Mouse (Mus musculus) midbrain, embryonic 13.5 days (tissue): ENCODE data around the gene Sult2b1. TPM values are rescaled to one million over a fixed set of nuclear protein-coding genes. Genes with fewer than 3 reads are reported as not detected.

Experiments used
- ATAC-seq: fragments of 200-750 bp; cut with Nextera tagmentation; 2 replicates; pipeline ENCODE4 v1.8.0; 2017; ENCODE audit warnings: mild to moderate bottlenecking, moderate TSS enrichment, moderate library complexity
- H3K27ac ChIP-seq: fragments of 300-500 bp; sonication (generic); 2 replicates; pipeline ENCODE4 v1.5.1; 2015; ENCODE audit warnings: inconsistent platforms, mild to moderate bottlenecking, moderate library complexity
- H3K27me3 ChIP-seq: fragments of 300-500 bp; sonication (generic); 2 replicates; pipeline ENCODE4 v1.6.1; 2015; ENCODE audit warnings: mild to moderate bottlenecking, inconsistent platforms
- H3K36me3 ChIP-seq: fragments of 300-500 bp; sonication (generic); 2 replicates; pipeline ENCODE4 v1.6.1; 2015; ENCODE audit warnings: mild to moderate bottlenecking, inconsistent platforms
- H3K4me1 ChIP-seq: fragments of 300-500 bp; sonication (generic); replicated peaks from 2 replicates; pipeline ENCODE4 v1.6.1; 2015; ENCODE audit warnings: inconsistent platforms
- H3K4me2 ChIP-seq: fragments of 300-500 bp; sonication (generic); replicated peaks from 2 replicates; pipeline ENCODE4 v1.6.1; 2015; ENCODE audit warnings: moderate library complexity, mild to moderate bottlenecking, inconsistent platforms
- H3K4me3 ChIP-seq: fragments of 300-500 bp; sonication (generic); replicated peaks from 2 replicates; pipeline ENCODE4 v1.5.1; 2015; ENCODE audit warnings: mild to moderate bottlenecking, inconsistent platforms
- H3K9ac ChIP-seq: fragments of 300-500 bp; sonication (generic); replicated peaks from 2 replicates; pipeline ENCODE4 v1.6.1; 2015; ENCODE audit warnings: mild to moderate bottlenecking, inconsistent platforms
- H3K9me3 ChIP-seq: fragments of 300-500 bp; sonication (generic); 2 replicates; pipeline ENCODE4 v1.6.1; 2016; ENCODE audit warnings: mild to moderate bottlenecking, inconsistent platforms
- WGBS: fragments of 180-500 bp; shearing (Covaris S2); methylation state at CpG from one replicate; pipeline ENCODE4 v1.1.7; 2015; 5-methylcytosine and 5-hydroxymethylcytosine counted together
- polyA plus RNA-seq: library from polyadenylated mRNA; unstranded; fragments of >200 nt; fragmentation: Nextera tagmentation; extraction: Ambion mirVana; gene quantifications from 2 replicates; pipeline ENCODE4 v1.2.1, GENCODE M21; 2015

The Sult2b1 gene
- polyA plus RNA-seq, 1 experiment from 2014 or later: 5.6 TPM

GRCm38 (mm10) chr7:45720413-45721233 lies 63.8 kb downstream of the Sult2b1 start, which contains the start of gene Fam83e:
Gene Fam83e (plus strand): TSS chr7:45721212.
- H3K27ac ChIP-seq: peak within 1 kb of the TSS; percentile 28; the same call in 1 of the 2 replicates

GRCm38 (mm10) chr7:45719738-45720412 lies 64.6 kb downstream of the Sult2b1 start:
- WGBS: 91% methylated on average over 16 of the region's 16 CpGs
- H3K9me3 ChIP-seq: no peaks in the 10 kb centered on the region
- no peak overlapping the region for H3K4me3 ChIP-seq
- H3K27me3 ChIP-seq: no peaks in the 10 kb centered on the region
- no peak for ATAC-seq
- peaks cover 41% of the 10 kb centered on the region for H3K4me1 ChIP-seq
- H3K4me2 ChIP-seq: peak overlapping the region; percentile 81
- H3K36me3 ChIP-seq: peaks cover 58% of the 10 kb centered on the region
- no peak overlapping the region for H3K27ac ChIP-seq
- H3K9ac ChIP-seq: peak overlapping the region; percentile 91

More at GRCm38 (mm10) chr7:45720413-45721233, 63.8 kb downstream of the Sult2b1 start, which contains the start of gene Fam83e:
- Histone ChIP-seq H3K36me3 (peaks cover 66% of the 10 kb centered on the region), H3K27me3 (no peaks in the 10 kb centered on the region), H3K9me3 (no peaks in the 10 kb centered on the region), H3K4me1 (peaks cover 38% of the 10 kb centered on the region), H3K4me3 (no peak within 1 kb of the TSS), H3K9ac (peak within 1 kb of the TSS; percentile 91; the same call in 1 of the 2 replicates), H3K4me2 (no peak within 1 kb of the TSS)
- no peak for ATAC-seq
- 82% methylated on average over 14 of the region's 14 CpGs for WGBS

GRCm38 (mm10) chr7:45719180-45719579 lies 65.3 kb downstream of the Sult2b1 start:
- no peak for ATAC-seq
- no peaks in the 10 kb centered on the region for H3K27me3 ChIP-seq
- H3K27ac ChIP-seq: no peak overlapping the region
- WGBS: 90% methylated on average over 10 of the region's 10 CpGs
- H3K4me3 ChIP-seq: peak overlapping the region; percentile 82
- peaks cover 48% of the 10 kb centered on the region for H3K4me1 ChIP-seq
- H3K9me3 ChIP-seq: no peaks in the 10 kb centered on the region
- H3K36me3 ChIP-seq: peaks cover 51% of the 10 kb centered on the region
- H3K4me2 ChIP-seq: peak overlapping the region; percentile 81
- peak overlapping the region; percentile 91 for H3K9ac ChIP-seq

- Histone ChIP-seq H3K4me1 (peaks cover 52% of the 10 kb centered on the region), H3K4me3 (peak overlapping the region; percentile 82), H3K27ac (peak overlapping the region; percentile 90), H3K27me3 (no peaks in the 10 kb centered on the region), H3K4me2 (peak overlapping the region; percentile 81), H3K9ac (peak overlapping the region; percentile 91), H3K36me3 (peaks cover 45% of the 10 kb centered on the region), H3K9me3 (no peaks in the 10 kb centered on the region)
- ATAC-seq: no peak
- under 1% methylated on average over 20 of the region's 20 CpGs for WGBS
Observed at GRCm38 (mm10) chr7:45718331-45718730, 66.1 kb downstream of the Sult2b1 start.

- peak; percentile 76 for ATAC-seq
- H3K36me3 ChIP-seq: peaks cover 45% of the 10 kb centered on the region
- no peaks in the 10 kb centered on the region for H3K9me3 ChIP-seq
- peaks cover 53% of the 10 kb centered on the region for H3K4me1 ChIP-seq
- no peaks in the 10 kb centered on the region for H3K27me3 ChIP-seq
- under 1% methylated on average over 41 of the region's 41 CpGs for WGBS
- peak within 1 kb of the TSS; percentile 90 for H3K27ac ChIP-seq
- peak within 1 kb of the TSS; percentile 91 for H3K9ac ChIP-seq
- H3K4me3 ChIP-seq: peak within 1 kb of the TSS; percentile 82
- peak within 1 kb of the TSS; percentile 81 for H3K4me2 ChIP-seq
Observed at GRCm38 (mm10) chr7:45717918-45718297, 66.6 kb downstream of the Sult2b1 start, which contains the start of gene Sphk2. Gene Sphk2 (minus strand): TSS chr7:45718002.

- Histone ChIP-seq H3K9me3 (no peaks in the 10 kb centered on the region), H3K27ac (peak overlapping the region; percentile 90), H3K9ac (peak overlapping the region; percentile 91), H3K27me3 (no peaks in the 10 kb centered on the region), H3K36me3 (peaks cover 45% of the 10 kb centered on the region), H3K4me2 (peak overlapping the region; percentile 81), H3K4me1 (peaks cover 56% of the 10 kb centered on the region), H3K4me3 (peak overlapping the region; percentile 82)
- peak; percentile 22 for ATAC-seq
- 12% methylated on average over 31 of the region's 31 CpGs for WGBS
Observed at GRCm38 (mm10) chr7:45716952-45717917, 67.2 kb downstream of the Sult2b1 start.

GRCm38 (mm10) chr7:45716460-45716857 lies 68.0 kb downstream of the Sult2b1 start:
- no peak for ATAC-seq
- Histone ChIP-seq H3K9me3 (no peaks in the 10 kb centered on the region), H3K4me1 (peaks cover 56% of the 10 kb centered on the region), H3K36me3 (peaks cover 46% of the 10 kb centered on the region), H3K27ac (no peak overlapping the region), H3K4me2 (peak overlapping the region; percentile 81), H3K9ac (peak overlapping the region; percentile 91), H3K27me3 (no peaks in the 10 kb centered on the region), H3K4me3 (peak overlapping the region; percentile 82)
- WGBS: 88% methylated on average over 3 of the region's 3 CpGs

GRCm38 (mm10) chr7:45715741-45716459 lies 68.6 kb downstream of the Sult2b1 start:
- WGBS: 85% methylated on average over 19 of the region's 19 CpGs
- H3K4me1 ChIP-seq: peaks cover 54% of the 10 kb centered on the region
- no peak for ATAC-seq

GRCm38 (mm10) chr7:45715090-45715708 lies 69.3 kb downstream of the Sult2b1 start, which contains the start of gene Rpl18:
Gene Rpl18 (plus strand): TSS chr7:45715457.
- no peaks in the 10 kb centered on the region for H3K9me3 ChIP-seq
- peak within 1 kb of the TSS; percentile 81 for H3K4me2 ChIP-seq
- no peaks in the 10 kb centered on the region for H3K27me3 ChIP-seq
- peak within 1 kb of the TSS; percentile 83 for H3K27ac ChIP-seq
- peak within 1 kb of the TSS; percentile 82 for H3K4me3 ChIP-seq
- peaks cover 59% of the 10 kb centered on the region for H3K4me1 ChIP-seq
- peak; percentile 92 for ATAC-seq
- peak within 1 kb of the TSS; percentile 91 for H3K9ac ChIP-seq
- WGBS: 8% methylated on average over 34 of the region's 34 CpGs
- H3K36me3 ChIP-seq: peaks cover 46% of the 10 kb centered on the region

More at GRCm38 (mm10) chr7:45715741-45716459, 68.6 kb downstream of the Sult2b1 start:
- H3K36me3 ChIP-seq: peaks cover 46% of the 10 kb centered on the region
- no peaks in the 10 kb centered on the region for H3K27me3 ChIP-seq
- no peaks in the 10 kb centered on the region for H3K9me3 ChIP-seq
- H3K4me2 ChIP-seq: peak overlapping the region; percentile 81
- peak overlapping the region; percentile 83 for H3K27ac ChIP-seq
- peak overlapping the region; percentile 91; the same call in 1 of the 2 replicates for H3K9ac ChIP-seq
- peak overlapping the region; percentile 82 for H3K4me3 ChIP-seq

- no peaks in the 10 kb centered on the region for H3K27me3 ChIP-seq
- H3K4me2 ChIP-seq: peak overlapping the region; percentile 81
- peak overlapping the region; percentile 79 for H3K9ac ChIP-seq
- H3K27ac ChIP-seq: peak overlapping the region; percentile 30; the same call in 1 of the 2 replicates
- peak; percentile 59 for ATAC-seq
- H3K9me3 ChIP-seq: no peaks in the 10 kb centered on the region
- WGBS: 12% methylated on average over 14 of the region's 14 CpGs
- H3K4me1 ChIP-seq: peaks cover 60% of the 10 kb centered on the region
- H3K4me3 ChIP-seq: peak overlapping the region; percentile 82
- peaks cover 46% of the 10 kb centered on the region for H3K36me3 ChIP-seq
Observed at GRCm38 (mm10) chr7:45714630-45715089, 69.8 kb downstream of the Sult2b1 start.
